Mouse (Mus musculus) adrenal gland, postnatal 36 days (tissue): ENCODE measurements around the gene Itm2c. TPM values are rescaled to one million over a fixed set of nuclear protein-coding genes. Genes with fewer than 3 reads are reported as not detected.
A peak's percentile ranks its signal among the peaks of the same experiment; 100 is the strongest.

Source experiments
- DNase-seq, 2 experiments: peaks; one replicate each; pipeline ENCODE4 v3.0.0; 2021; ENCODE audit warnings: mixed read lengths in 1 of 2
- total RNA-seq, 2 experiments: library from RNA; stranded (reverse); gene quantifications; 2 replicates each; pipeline ENCODE4 v1.2.3; 2021

Itm2c gene
- total RNA-seq, 2 experiments from 2014 or later: 508 to 581 TPM

- DNase-seq: no peak
Observed at GRCm38 (mm10) chr1:85898761-85899387, 4.8 kb downstream of the Itm2c start.

GRCm38 (mm10) chr1:85899388-85899761 lies 5.3 kb downstream of the Itm2c start:
- DNase-seq: no peak

GRCm38 (mm10) chr1:85900521-85901333 lies 6.6 kb downstream of the Itm2c start:
- no peak for DNase-seq

- no peak for DNase-seq
Observed at GRCm38 (mm10) chr1:85901516-85902107, 7.5 kb downstream of the Itm2c start.

GRCm38 (mm10) chr1:85902108-85902561 lies 8.1 kb downstream of the Itm2c start:
- peak; percentile 48 to 52 for DNase-seq

- no peak for DNase-seq
Observed at GRCm38 (mm10) chr1:85906892-85907291, 12.8 kb downstream of the Itm2c start.

GRCm38 (mm10) chr1:85908754-85909590 lies 14.9 kb downstream of the Itm2c start:
- peak in 1 of 2 experiments; percentile 60 for DNase-seq

- DNase-seq: peak in 1 of 2 experiments; percentile 43
Observed at GRCm38 (mm10) chr1:85913078-85913755, 19.1 kb downstream of the Itm2c start.

GRCm38 (mm10) chr1:85915890-85916289 lies 21.8 kb downstream of the Itm2c start:
- DNase-seq: no peak

GRCm38 (mm10) chr1:85916830-85917450 lies 22.9 kb downstream of the Itm2c start:
- no peak for DNase-seq

- DNase-seq: peak in 1 of 2 experiments; percentile 51
Observed at GRCm38 (mm10) chr1:85919621-85920020, 25.5 kb downstream of the Itm2c start.

GRCm38 (mm10) chr1:85921725-85922124 lies 27.6 kb downstream of the Itm2c start:
- no peak for DNase-seq

GRCm38 (mm10) chr1:85922127-85922864 lies 28.2 kb downstream of the Itm2c start:
- DNase-seq: no peak

GRCm38 (mm10) chr1:85922865-85923211 lies 28.8 kb downstream of the Itm2c start:
- DNase-seq: no peak

GRCm38 (mm10) chr1:85925183-85925582 lies 31.1 kb downstream of the Itm2c start:
- DNase-seq: no peak

- no peak for DNase-seq
Observed at GRCm38 (mm10) chr1:85928057-85928687, 34.1 kb downstream of the Itm2c start, which contains the start of gene 4933407L21Rik. TSS of gene 4933407L21Rik (plus strand) at chr1:85928483.

GRCm38 (mm10) chr1:85928688-85929065 lies 34.6 kb downstream of the Itm2c start:
- DNase-seq: no peak

GRCm38 (mm10) chr1:85929406-85929805 lies 35.3 kb downstream of the Itm2c start:
- DNase-seq: no peak

- DNase-seq: no peak
Observed at GRCm38 (mm10) chr1:85931170-85931569, 37.1 kb downstream of the Itm2c start.

- no peak for DNase-seq
Observed at GRCm38 (mm10) chr1:85933226-85933625, 39.1 kb downstream of the Itm2c start.
